Mouse (Mus musculus) heart, embryonic 16.5 days (tissue): ENCODE data around the gene Lpar5. TPM values are rescaled to one million over a fixed set of nuclear protein-coding genes. Genes with fewer than 3 reads are reported as not detected.

ENCODE experiments used
- ATAC-seq: fragments of 200-750 bp; cut with Nextera tagmentation; replicated peaks from 2 replicates; pipeline ENCODE4 v1.8.0; 2017; ENCODE audit warnings: moderate number of reproducible peaks; ENCODE audit not compliant: insufficient read depth, low FRiP score; ENCODE audit errors: extremely low read depth
- H3K27ac ChIP-seq: fragments of 300-500 bp; sonication (generic); 2 replicates; pipeline ENCODE4 v1.5.1; 2014; ENCODE audit warnings: mild to moderate bottlenecking, low read length, control low read depth, moderate library complexity
- H3K27me3 ChIP-seq: fragments of 300-500 bp; sonication (generic); 2 replicates; pipeline ENCODE4 v1.6.1; 2014; ENCODE audit warnings: low read length, mixed read lengths; ENCODE audit not compliant: control insufficient read depth, insufficient read depth
- H3K36me3 ChIP-seq: fragments of 300-500 bp; sonication (generic); 2 replicates; pipeline ENCODE4 v1.6.1; 2014; ENCODE audit not compliant: control insufficient read depth, insufficient read depth
- H3K4me1 ChIP-seq: fragments of 300-500 bp; sonication (generic); 2 replicates; pipeline ENCODE4 v1.6.1; 2014; ENCODE audit warnings: low read length, mixed read lengths; ENCODE audit not compliant: control insufficient read depth, insufficient read depth
- H3K4me2 ChIP-seq: fragments of 300-500 bp; sonication (generic); 2 replicates; pipeline ENCODE4 v1.6.1; 2014; ENCODE audit warnings: low read depth, mild to moderate bottlenecking, control low read depth, low read length
- H3K4me3 ChIP-seq: fragments of 300-500 bp; sonication (generic); 2 replicates; pipeline ENCODE4 v1.5.1; 2014; ENCODE audit warnings: mild to moderate bottlenecking, control low read depth, low read length
- H3K9ac ChIP-seq: fragments of 300-500 bp; sonication (generic); 2 replicates; pipeline ENCODE4 v1.6.1; 2014; ENCODE audit warnings: low read length, control low read depth
- H3K9me3 ChIP-seq: fragments of 300-500 bp; sonication (generic); replicated peaks from 2 replicates; pipeline ENCODE4 v1.6.1; 2016; ENCODE audit warnings: low read length; ENCODE audit not compliant: control insufficient read depth
- WGBS: fragments of 180-500 bp; shearing (Covaris S2); extraction: QIAGEN DNeasy Blood & Tissue Kit; methylation state at CpG from one replicate; pipeline ENCODE4 v1.1.7; 2014; 5-methylcytosine and 5-hydroxymethylcytosine counted together
- polyA plus RNA-seq: library from polyadenylated mRNA; unstranded; fragments of >200 nt; fragmentation: Nextera tagmentation; extraction: Ambion mirVana; gene quantifications from 2 replicates; pipeline ENCODE4 v1.2.1, GENCODE M21; 2015

The Lpar5 gene
- polyA plus RNA-seq, 1 experiment from 2014 or later, result 1.6 TPM

GRCm38 (mm10) chr6:125098513-125098912, 30.8 kb downstream of the Lpar5 start:
- peak overlapping the region; percentile 91 for H3K4me3 ChIP-seq
- H3K9me3 ChIP-seq, result no peaks in the 10 kb centered on the region
- ATAC-seq, result no peak
- H3K4me1 ChIP-seq, result peaks cover 29% of the 10 kb centered on the region
- peak overlapping the region; percentile 96 for H3K9ac ChIP-seq
- peak overlapping the region; percentile 52; the same call in 1 of the 2 replicates for H3K27ac ChIP-seq
- H3K36me3 ChIP-seq, result peaks cover 34% of the 10 kb centered on the region
- H3K4me2 ChIP-seq, result peak overlapping the region; percentile 96
- H3K27me3 ChIP-seq, result no peaks in the 10 kb centered on the region
- 31% methylated on average over 3 of the region's 3 CpGs for WGBS

GRCm38 (mm10) chr6:125099421-125099971, 31.8 kb downstream of the Lpar5 start:
- peaks cover 40% of the 10 kb centered on the region for H3K36me3 ChIP-seq
- 40% methylated on average over 5 of the region's 5 CpGs for WGBS

GRCm38 (mm10) chr6:125101444-125101843, 33.7 kb downstream of the Lpar5 start:
- WGBS, result 60% methylated on average over 9 of the region's 9 CpGs

More at GRCm38 (mm10) chr6:125099421-125099971, 31.8 kb downstream of the Lpar5 start:
- Histone ChIP-seq H3K27me3 (no peaks in the 10 kb centered on the region), H3K4me2 (peak overlapping the region; percentile 96), H3K9ac (peak overlapping the region; percentile 96), H3K4me3 (peak overlapping the region; percentile 11), H3K4me1 (peaks cover 32% of the 10 kb centered on the region), H3K27ac (peak overlapping the region; percentile 50; the same call in 1 of the 2 replicates), H3K9me3 (no peaks in the 10 kb centered on the region)
- no peak for ATAC-seq

GRCm38 (mm10) chr6:125104223-125104622, 36.5 kb downstream of the Lpar5 start:
- Histone ChIP-seq H3K27ac (no peak overlapping the region; the same call in 1 of the 2 replicates), H3K9ac (no peak overlapping the region)
- WGBS, result 63% methylated on average over 4 of the region's 4 CpGs

More at GRCm38 (mm10) chr6:125101444-125101843, 33.7 kb downstream of the Lpar5 start:
- H3K4me1 ChIP-seq, result peaks cover 32% of the 10 kb centered on the region
- H3K36me3 ChIP-seq, result peaks cover 57% of the 10 kb centered on the region
- no peak overlapping the region for H3K4me2 ChIP-seq
- H3K27me3 ChIP-seq, result no peaks in the 10 kb centered on the region
- no peak overlapping the region for H3K9ac ChIP-seq
- no peak for ATAC-seq
- H3K9me3 ChIP-seq, result no peaks in the 10 kb centered on the region
- H3K4me3 ChIP-seq, result no peak overlapping the region
- H3K27ac ChIP-seq, result no peak overlapping the region

GRCm38 (mm10) chr6:125107705-125108104, 40.0 kb downstream of the Lpar5 start:
- Histone ChIP-seq H3K4me1 (0 out of 2 replicates have a peak, but pooled peaks cover 4% of the 10 kb centered on the region), H3K9ac (no peak overlapping the region), H3K4me3 (no peak overlapping the region), H3K27ac (no peak overlapping the region), H3K27me3 (no peaks in the 10 kb centered on the region), H3K4me2 (no peak overlapping the region), H3K36me3 (peaks cover 93% of the 10 kb centered on the region), H3K9me3 (peaks cover 5% of the 10 kb centered on the region; the same call in 1 of the 2 replicates)
- WGBS, result 96% methylated on average over 2 of the region's 2 CpGs
- no peak for ATAC-seq

More at GRCm38 (mm10) chr6:125104223-125104622, 36.5 kb downstream of the Lpar5 start:
- H3K4me1 ChIP-seq, result peaks cover 15% of the 10 kb centered on the region
- H3K9me3 ChIP-seq, result peaks cover 5% of the 10 kb centered on the region; the same call in 1 of the 2 replicates
- H3K4me3 ChIP-seq, result no peak overlapping the region
- H3K36me3 ChIP-seq, result peaks cover 85% of the 10 kb centered on the region
- ATAC-seq, result peak; percentile 43; the same call in 1 of the 2 replicates
- H3K4me2 ChIP-seq, result no peak overlapping the region
- H3K27me3 ChIP-seq, result no peaks in the 10 kb centered on the region

- Histone ChIP-seq H3K36me3 (peaks cover 96% of the 10 kb centered on the region), H3K9me3 (peaks cover 5% of the 10 kb centered on the region; the same call in 1 of the 2 replicates), H3K27ac (no peak overlapping the region), H3K4me2 (no peak overlapping the region), H3K4me1 (no peaks in the 10 kb centered on the region), H3K27me3 (no peaks in the 10 kb centered on the region), H3K9ac (no peak overlapping the region), H3K4me3 (no peak overlapping the region)
- ATAC-seq, result no peak
- 81% methylated on average over 14 of the region's 14 CpGs for WGBS
Measured at GRCm38 (mm10) chr6:125109371-125109770, 41.7 kb downstream of the Lpar5 start.

GRCm38 (mm10) chr6:125110927-125111326, 43.2 kb downstream of the Lpar5 start:
- ATAC-seq, result no peak
- Histone ChIP-seq H3K27ac (no peak overlapping the region), H3K4me1 (no peaks in the 10 kb centered on the region), H3K4me2 (no peak overlapping the region), H3K9me3 (peaks cover 5% of the 10 kb centered on the region; the same call in 1 of the 2 replicates), H3K36me3 (peaks cover 92% of the 10 kb centered on the region), H3K9ac (no peak overlapping the region), H3K4me3 (no peak overlapping the region), H3K27me3 (no peaks in the 10 kb centered on the region)
- 88% methylated on average over 7 of the region's 7 CpGs for WGBS

- Histone ChIP-seq H3K9ac (no peak overlapping the region), H3K4me3 (no peak overlapping the region), H3K4me1 (no peaks in the 10 kb centered on the region), H3K27me3 (no peaks in the 10 kb centered on the region), H3K4me2 (no peak overlapping the region), H3K27ac (no peak overlapping the region), H3K36me3 (peaks cover 89% of the 10 kb centered on the region), H3K9me3 (peaks cover under 1% of the 10 kb centered on the region; the same call in 1 of the 2 replicates)
- ATAC-seq, result no peak
- WGBS, result 91% methylated on average over 11 of the region's 11 CpGs
Measured at GRCm38 (mm10) chr6:125112553-125112952, 44.8 kb downstream of the Lpar5 start.

- 91% methylated on average over 8 of the region's 8 CpGs for WGBS
- H3K4me1 ChIP-seq, result no peaks in the 10 kb centered on the region
- no peak overlapping the region for H3K9ac ChIP-seq
- H3K4me2 ChIP-seq, result no peak overlapping the region
- H3K9me3 ChIP-seq, result no peaks in the 10 kb centered on the region
- peaks cover 82% of the 10 kb centered on the region for H3K36me3 ChIP-seq
- no peak overlapping the region for H3K4me3 ChIP-seq
- no peak overlapping the region for H3K27ac ChIP-seq
- H3K27me3 ChIP-seq, result no peaks in the 10 kb centered on the region
- ATAC-seq, result no peak
Measured at GRCm38 (mm10) chr6:125119387-125119786, 51.7 kb downstream of the Lpar5 start.
